Mouse (Mus musculus): ENCODE measurements at regions not wholly inside any gene's neighbourhood (a gene's known extent, or its start where the extent isn't known, plus 50 kb on each side); places are given as distances from the start of the nearest gene placed in this dataset.

- H3K27ac ChIP-seq: no peak overlapping the region
- no peaks in the 10 kb centered on the region for H3K27me3 ChIP-seq (ENCODE audit: control insufficient read depth, insufficient read depth, low read length)
- H3K9ac ChIP-seq (replicated peaks): no peak overlapping the region
- TF ChIP-seq CTCF (IDR thresholded peaks at IDR 0.05; ENCODE audit: low read depth) (peak; percentile 87), EP300 (IDR thresholded peaks at IDR 0.05; ENCODE audit: low read depth) (no peak)
- 4% methylated on average over 12 of the region's 12 CpGs for WGBS (ENCODE audit: insufficient replicate concordance)
- H3K36me3 ChIP-seq (replicated peaks; ENCODE audit: control insufficient read depth, insufficient read depth, low read depth): no peaks in the 10 kb centered on the region
- DNase-seq (ENCODE audit: low read depth in 3 of 3, low spot score in 3 of 3) (peak; percentile 34 to 47 (median 35)), ATAC-seq (ENCODE audit: insufficient read depth) (no peak)
- peak overlapping the region; percentile 42 for H3K4me2 ChIP-seq (ENCODE audit: low read depth)
- H3K9me3 ChIP-seq (ENCODE audit: control insufficient read depth, low read length): no peaks in the 10 kb centered on the region
- no peaks in the 10 kb centered on the region for H3K4me1 ChIP-seq (replicated peaks; ENCODE audit: control insufficient read depth in 2 of 2, insufficient read depth in 2 of 2, low read length in 1 of 2)
- H3K4me3 ChIP-seq (ENCODE audit: insufficient read depth in 1 of 2, low read depth in 2 of 2, low read length in 2 of 2): peak overlapping the region in 1 of 2 experiments; percentile 5; a peak in 1 of 4 replicates
These were observed 62.4 kb upstream of the Daam1 start for GRCm38 (mm10) chr12:71768471-71768870.

GRCm38 (mm10) chr12:71768890-71769289 is 62.0 kb upstream of the Daam1 start:
- no peaks in the 10 kb centered on the region for H3K36me3 ChIP-seq (replicated peaks; ENCODE audit: control insufficient read depth, insufficient read depth, low read depth)
- H3K4me2 ChIP-seq (ENCODE audit: low read depth): peak overlapping the region; percentile 42
- no peaks in the 10 kb centered on the region for H3K9me3 ChIP-seq (ENCODE audit: control insufficient read depth, low read length)
- H3K4me1 ChIP-seq (replicated peaks; ENCODE audit: control insufficient read depth in 2 of 2, insufficient read depth in 2 of 2, low read length in 1 of 2): no peaks in the 10 kb centered on the region
- ATAC-seq (ENCODE audit: insufficient read depth) (no peak), DNase-seq (ENCODE audit: low read depth in 3 of 3, low spot score in 3 of 3) (no peak)
- no peak overlapping the region for H3K27ac ChIP-seq
- WGBS (ENCODE audit: insufficient replicate concordance): 33% methylated on average over 9 of the region's 9 CpGs
- H3K4me3 ChIP-seq (ENCODE audit: insufficient read depth in 1 of 2, low read depth in 2 of 2, low read length in 2 of 2): peak overlapping the region; percentile 3 to 5; a peak in 1 of 4 replicates
- TF ChIP-seq EP300 (IDR thresholded peaks at IDR 0.05; ENCODE audit: low read depth) (no peak), CTCF (IDR thresholded peaks at IDR 0.05; ENCODE audit: low read depth) (no peak)
- no peaks in the 10 kb centered on the region for H3K27me3 ChIP-seq (ENCODE audit: control insufficient read depth, insufficient read depth, low read length)
- no peak overlapping the region for H3K9ac ChIP-seq (replicated peaks)

- 63% methylated on average over 6 of the region's 6 CpGs for whole genome bisulfite sequencing (ENCODE audit: insufficient replicate concordance)
- Histone ChIP-seq H3K27ac (no peak overlapping the region), H3K27me3 (ENCODE audit: control insufficient read depth, insufficient read depth, low read length) (no peaks in the 10 kb centered on the region), H3K4me1 (replicated peaks; ENCODE audit: control insufficient read depth in 2 of 2, insufficient read depth in 2 of 2, low read length in 1 of 2) (no peaks in the 10 kb centered on the region), H3K9me3 (ENCODE audit: control insufficient read depth, low read length) (no peaks in the 10 kb centered on the region), H3K4me3 (ENCODE audit: insufficient read depth in 1 of 2, low read depth in 2 of 2, low read length in 2 of 2) (no peak overlapping the region), H3K36me3 (replicated peaks; ENCODE audit: control insufficient read depth, insufficient read depth, low read depth) (no peaks in the 10 kb centered on the region), H3K4me2 (ENCODE audit: low read depth) (no peak overlapping the region; the same call in 1 of the 2 replicates), H3K9ac (replicated peaks) (no peak overlapping the region)
- TF ChIP-seq EP300 (IDR thresholded peaks at IDR 0.05; ENCODE audit: low read depth): no peak
- no peak for DNase-seq (ENCODE audit: low read depth in 3 of 3, low spot score in 3 of 3)
- no peak for ATAC-seq (ENCODE audit: insufficient read depth)
These were observed 61.6 kb upstream of the Daam1 start for GRCm38 (mm10) chr12:71769302-71769701.

GRCm38 (mm10) chr12:71773891-71774290 is 57.0 kb upstream of the Daam1 start:
- Histone ChIP-seq H3K27ac (no peak overlapping the region), H3K27me3 (ENCODE audit: control insufficient read depth, insufficient read depth, low read length) (no peaks in the 10 kb centered on the region), H3K9me3 (ENCODE audit: control insufficient read depth, low read length) (no peaks in the 10 kb centered on the region), H3K4me2 (ENCODE audit: low read depth) (no peak overlapping the region), H3K9ac (replicated peaks) (no peak overlapping the region), H3K4me3 (ENCODE audit: insufficient read depth in 1 of 2, low read depth in 2 of 2, low read length in 2 of 2) (no peak overlapping the region), H3K4me1 (replicated peaks; ENCODE audit: control insufficient read depth in 2 of 2, insufficient read depth in 2 of 2, low read length in 1 of 2) (no peaks in the 10 kb centered on the region), H3K36me3 (replicated peaks; ENCODE audit: control insufficient read depth, insufficient read depth, low read depth) (no peaks in the 10 kb centered on the region)
- TF ChIP-seq EP300 (IDR thresholded peaks at IDR 0.05; ENCODE audit: low read depth): no peak
- TF ChIP-seq CTCF (IDR thresholded peaks at IDR 0.05; ENCODE audit: low read depth): no peak
- ATAC-seq (ENCODE audit: insufficient read depth) (no peak), DNase-seq (ENCODE audit: low read depth in 3 of 3, low spot score in 3 of 3) (no peak)
- WGBS (ENCODE audit: insufficient replicate concordance): 63% methylated on average over 9 of the region's 9 CpGs

DNA sequence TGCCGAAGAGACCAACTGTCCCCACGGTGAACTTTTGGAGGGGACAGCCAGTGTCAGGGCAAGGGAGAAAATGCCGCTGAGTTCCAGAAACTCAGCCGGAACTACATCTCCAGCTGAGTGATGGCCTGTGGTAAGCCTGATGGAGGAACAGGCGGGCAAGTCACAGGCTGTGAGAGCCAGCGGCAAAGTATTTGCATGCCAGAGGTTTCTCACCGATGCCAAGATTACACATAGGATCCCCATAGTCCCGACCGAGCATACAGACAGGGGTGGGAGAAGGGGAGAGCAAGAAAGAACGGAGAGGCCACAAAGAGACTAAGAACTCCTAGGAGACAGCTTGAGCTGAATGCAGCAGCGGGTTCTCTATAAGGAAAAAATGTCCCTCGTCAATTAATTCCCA is 55.8 kb upstream of the Daam1 start:
- Histone ChIP-seq H3K4me2 (ENCODE audit: low read depth) (no peak overlapping the region), H3K9ac (replicated peaks) (no peak overlapping the region), H3K36me3 (replicated peaks; ENCODE audit: control insufficient read depth, insufficient read depth, low read depth) (no peaks in the 10 kb centered on the region), H3K4me3 (ENCODE audit: insufficient read depth in 1 of 2, low read depth in 2 of 2, low read length in 2 of 2) (no peak overlapping the region), H3K4me1 (replicated peaks; ENCODE audit: control insufficient read depth in 2 of 2, insufficient read depth in 2 of 2, low read length in 1 of 2) (no peaks in the 10 kb centered on the region), H3K27me3 (ENCODE audit: control insufficient read depth, insufficient read depth, low read length) (no peaks in the 10 kb centered on the region), H3K27ac (no peak overlapping the region), H3K9me3 (ENCODE audit: control insufficient read depth, low read length) (no peaks in the 10 kb centered on the region)
- 63% methylated on average over 12 of the region's 12 CpGs for WGBS (ENCODE audit: insufficient replicate concordance)
- DNase-seq (ENCODE audit: low read depth in 3 of 3, low spot score in 3 of 3): no peak
- ATAC-seq (ENCODE audit: insufficient read depth): no peak
- no peak for TF ChIP-seq CTCF (IDR thresholded peaks at IDR 0.05; ENCODE audit: low read depth)
- TF ChIP-seq EP300 (IDR thresholded peaks at IDR 0.05; ENCODE audit: low read depth): no peak

Data from liver, embryonic 14.5 days (tissue).